Mouse (Mus musculus): ENCODE measurements around the gene Syne3.

DNA sequence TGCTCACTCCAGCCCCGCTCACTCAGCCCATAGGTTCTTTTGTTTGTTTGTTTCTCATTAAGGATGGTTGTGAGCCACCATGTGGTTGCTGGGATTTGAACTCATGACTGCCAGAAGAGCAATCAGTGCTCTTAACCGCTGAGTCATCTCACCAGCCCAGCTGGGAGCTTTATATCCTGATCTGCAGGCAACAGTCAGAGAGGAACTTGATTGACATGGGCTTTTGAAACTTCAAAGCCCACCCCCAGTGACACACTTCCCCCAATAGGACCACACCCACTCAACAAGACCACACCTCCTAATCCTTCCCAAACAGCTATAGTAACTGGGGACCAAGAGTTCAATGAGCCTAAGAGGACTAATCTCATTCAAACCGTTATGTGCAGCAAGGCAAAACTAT lies 85.1 kb downstream of the Syne3 start:
- TF ChIP-seq CTCF (IDR thresholded peaks at IDR 0.05) (no peak), POLR2A (IDR thresholded peaks at IDR 0.05; ENCODE audit: insufficient read depth, low read depth, low read length) (no peak)
